Mouse (Mus musculus) ovary, adult 18-20 months (tissue): Measurements from ENCODE around the gene Dnah7c.
"Not testable (repeated sequence)": the region's sequence is repeated elsewhere in the genome, so short reads cannot be mapped to it uniquely, and the experiment has no call there.

Experiments used
- DNase-seq: peaks from one replicate; pipeline ENCODE4 v3.0.0; 2022; ENCODE audit warnings: low spot score, mixed read lengths

Gene Dnah7c

DNA sequence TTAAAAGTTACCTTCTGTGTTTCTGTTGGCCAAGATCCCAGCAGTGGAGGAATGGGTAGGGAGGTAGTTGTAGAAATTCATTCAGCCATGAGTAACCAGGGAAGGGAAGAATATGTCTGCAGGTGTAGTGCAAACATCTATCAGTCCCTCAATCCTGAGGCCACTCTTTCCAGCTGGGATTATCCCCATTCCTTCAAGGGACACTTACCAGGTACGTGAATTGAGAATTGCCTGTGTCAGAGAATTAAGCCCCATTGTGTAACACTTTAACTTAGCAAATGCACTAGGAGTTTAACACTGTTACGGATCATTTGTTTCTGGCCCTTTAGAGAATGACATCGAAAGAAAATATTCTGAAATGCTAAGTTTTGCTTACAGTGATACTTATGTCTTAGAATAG lies 304.3 kb downstream of the Dnah7c start:
- DNase-seq, result not testable (repeated sequence)

DNA sequence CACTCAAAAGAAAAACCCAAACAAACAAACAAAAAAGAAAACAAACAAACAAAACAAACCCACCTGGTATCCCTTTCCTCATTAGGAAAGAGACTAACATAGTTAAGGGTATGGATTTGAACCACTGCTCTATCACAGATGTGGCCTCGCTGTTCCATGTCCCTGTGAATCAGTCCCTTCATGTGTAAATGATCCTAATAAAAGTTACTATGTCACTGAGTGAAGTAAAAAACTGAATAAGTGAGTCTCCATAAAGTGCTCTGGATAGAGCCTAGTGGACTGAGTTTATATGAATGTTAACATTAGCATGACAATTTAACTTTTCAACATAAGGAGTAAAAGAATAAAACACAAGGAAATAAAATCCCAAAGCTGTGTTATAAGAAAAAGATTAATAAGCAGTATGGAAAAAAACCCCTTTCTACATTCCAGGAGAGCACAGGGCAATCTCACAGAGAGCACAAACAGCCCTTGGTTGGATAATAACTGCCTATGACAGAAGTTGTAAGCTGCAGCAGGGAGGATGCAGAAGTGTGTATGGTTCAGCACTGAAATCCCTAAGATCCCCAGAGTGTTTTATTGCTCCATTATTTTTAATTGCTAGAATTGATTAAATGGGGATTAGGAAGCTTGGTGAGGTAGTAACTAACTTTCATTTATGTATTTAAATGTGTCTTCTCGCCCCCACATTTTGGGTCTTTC lies 308.2 kb downstream of the Dnah7c start:
- not testable (repeated sequence) for DNase-seq

DNA sequence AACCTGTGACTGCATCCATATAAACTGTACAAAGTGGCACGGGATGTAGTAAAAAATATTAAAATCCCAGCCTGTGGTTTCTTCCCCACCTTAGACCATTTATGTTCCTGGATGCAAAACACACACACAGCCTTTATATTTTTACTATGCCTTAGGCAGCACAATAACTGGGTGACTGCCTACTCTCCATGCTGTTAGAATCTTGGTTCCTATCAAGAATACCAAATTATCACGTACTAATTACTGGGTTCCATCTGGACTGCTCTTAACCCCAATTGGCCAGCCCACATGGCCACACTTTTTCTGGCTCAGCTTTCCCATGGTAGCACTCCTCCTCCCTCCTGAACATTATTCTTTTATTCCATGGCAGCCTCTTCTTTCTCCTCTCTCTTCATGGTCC lies 309.1 kb downstream of the Dnah7c start:
- not testable (repeated sequence) for DNase-seq

DNA sequence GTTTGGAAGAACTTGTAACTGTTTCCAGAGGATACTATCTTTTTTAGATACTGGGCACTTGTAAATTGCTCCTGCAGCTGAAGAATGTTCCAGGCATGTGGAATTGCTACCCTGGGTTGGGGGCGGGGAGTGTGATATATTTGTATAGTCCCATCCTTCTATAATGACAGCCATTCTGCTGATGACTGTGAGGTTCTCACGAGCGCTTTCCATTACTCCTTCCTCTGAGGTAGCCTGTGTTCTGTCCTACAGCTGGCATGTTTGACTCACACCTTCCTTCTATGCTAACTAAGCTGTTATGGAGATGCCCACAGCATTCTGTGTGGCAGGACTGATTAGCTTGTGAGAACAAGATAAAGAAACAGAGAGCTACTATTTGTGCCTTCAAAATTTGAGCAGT lies 339.2 kb downstream of the Dnah7c start:
- not testable (repeated sequence) for DNase-seq

DNA sequence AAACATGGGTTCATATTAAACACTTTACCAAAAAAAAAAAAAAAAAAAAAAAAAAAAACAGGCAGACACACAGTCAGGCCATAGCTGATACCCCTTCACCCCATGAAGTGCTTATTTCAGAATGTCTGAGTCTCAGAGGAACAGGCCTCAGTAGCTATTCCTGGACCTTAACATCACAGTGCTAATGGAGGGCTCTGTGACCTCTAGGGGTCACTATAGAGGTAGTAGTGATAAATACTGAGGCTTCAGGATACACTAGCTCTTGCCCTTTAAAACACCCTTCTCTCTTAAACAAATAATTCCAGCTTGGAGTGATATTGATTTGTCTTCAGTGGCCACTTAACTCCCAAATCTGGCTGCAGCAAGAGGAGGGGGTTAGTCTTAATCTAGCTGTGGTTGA lies 343.9 kb downstream of the Dnah7c start:
- not testable (repeated sequence) for DNase-seq

DNA sequence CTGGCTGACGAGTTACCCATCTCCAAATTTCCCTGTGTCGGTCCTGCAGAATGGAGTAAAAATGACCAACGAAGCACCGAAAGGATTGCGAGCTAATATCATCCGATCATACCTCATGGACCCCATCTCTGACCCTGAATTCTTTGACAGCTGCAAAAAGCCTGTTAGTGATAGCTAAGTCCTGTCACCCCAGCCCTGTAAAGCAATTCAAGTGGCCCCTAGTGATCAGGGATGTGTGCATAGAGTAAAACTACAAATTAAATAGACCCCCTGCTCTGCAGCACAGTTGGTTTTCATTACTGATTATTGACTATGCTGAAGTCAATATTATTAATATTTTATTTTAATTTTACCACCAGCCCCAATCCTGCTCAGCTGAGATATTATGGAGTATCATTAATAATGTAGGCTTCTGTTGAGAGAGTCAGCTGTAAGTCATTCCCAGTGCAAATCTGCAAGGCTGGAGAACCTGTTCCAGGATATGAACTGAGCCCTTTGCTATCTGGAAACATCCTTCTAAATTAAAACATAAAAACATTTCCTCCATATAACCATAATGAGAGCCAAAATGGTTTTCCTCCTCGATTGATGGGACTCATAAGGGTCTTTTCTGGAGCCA lies 344.8 kb downstream of the Dnah7c start:
- DNase-seq, result not testable (repeated sequence)

DNA sequence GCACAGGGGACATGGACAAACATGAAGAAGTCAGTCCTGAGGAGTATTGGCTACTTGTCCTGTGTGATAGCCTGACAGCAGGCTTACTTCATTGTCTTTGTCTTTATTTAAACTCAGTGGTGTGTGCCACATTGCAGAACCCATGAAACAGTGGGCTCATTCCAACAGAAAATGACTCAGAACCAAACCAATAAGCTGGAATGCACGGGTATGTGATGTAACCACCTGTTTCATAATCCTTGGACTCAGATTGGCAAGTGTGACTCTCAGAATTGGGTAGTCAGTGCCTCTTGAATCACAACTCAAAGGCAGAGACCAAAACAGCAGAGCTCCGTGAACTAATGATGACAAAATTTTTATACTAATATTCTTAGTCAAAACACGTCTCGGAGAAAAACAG lies 356.8 kb downstream of the Dnah7c start:
- peak; percentile 1 for DNase-seq

DNA sequence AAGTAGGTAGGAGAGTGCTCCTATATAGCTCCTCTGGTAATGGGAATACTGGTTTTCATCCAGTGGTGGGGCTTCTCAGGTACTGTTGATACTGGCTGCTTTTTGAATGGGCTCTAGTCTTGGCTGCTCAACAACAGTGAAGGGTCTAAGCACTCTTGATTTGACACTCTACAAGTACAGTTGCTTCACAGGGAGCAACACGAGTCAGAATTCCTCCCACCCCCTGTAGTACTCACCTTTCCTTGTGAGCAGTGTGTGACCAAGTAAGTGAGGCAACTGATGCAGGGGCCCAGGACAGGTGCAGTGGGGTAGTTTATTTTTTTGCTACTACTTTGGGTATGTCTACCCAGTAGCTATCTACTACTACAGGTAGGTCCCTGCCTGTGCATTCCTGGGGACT lies 379.7 kb downstream of the Dnah7c start:
- DNase-seq, result no peak

DNA sequence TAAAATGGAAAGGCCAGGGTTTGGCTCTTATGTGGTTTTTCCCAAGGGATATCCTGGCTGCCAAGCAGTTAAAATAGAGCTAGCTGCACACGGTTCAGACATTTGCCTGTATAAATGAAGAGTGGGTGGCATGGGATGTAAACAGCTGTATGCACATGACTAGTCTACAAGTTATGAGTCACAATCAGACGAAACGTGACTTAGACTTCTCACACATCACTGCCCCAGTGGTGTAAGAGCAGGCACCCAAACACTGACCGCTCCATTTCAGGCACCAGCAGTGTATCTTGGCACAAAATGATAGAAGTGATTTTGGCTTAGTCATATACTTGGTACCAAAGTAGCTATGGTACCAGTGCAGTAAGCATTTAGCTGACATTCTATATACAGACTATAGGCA lies 383.2 kb downstream of the Dnah7c start:
- DNase-seq, result not testable (repeated sequence)

DNA sequence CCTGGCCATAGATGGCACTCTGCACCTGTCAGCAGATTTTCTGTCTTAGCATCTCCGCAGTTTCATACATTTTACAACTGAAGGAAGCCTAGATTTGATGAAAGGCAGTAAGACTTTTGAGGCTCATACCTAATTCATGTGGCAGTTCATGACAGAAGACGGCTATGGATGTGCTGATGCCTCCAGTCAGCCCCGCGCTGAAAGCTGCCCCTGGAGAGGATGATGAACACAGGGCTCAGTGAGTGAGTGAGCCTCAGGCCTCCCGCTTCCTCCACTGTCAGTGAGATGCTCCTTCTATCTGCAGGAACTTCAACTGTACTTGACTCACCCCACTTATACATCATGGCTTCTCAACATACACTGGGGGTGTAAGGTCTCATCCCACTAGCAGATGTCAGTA lies 392.5 kb downstream of the Dnah7c start:
- DNase-seq, result no peak

DNA sequence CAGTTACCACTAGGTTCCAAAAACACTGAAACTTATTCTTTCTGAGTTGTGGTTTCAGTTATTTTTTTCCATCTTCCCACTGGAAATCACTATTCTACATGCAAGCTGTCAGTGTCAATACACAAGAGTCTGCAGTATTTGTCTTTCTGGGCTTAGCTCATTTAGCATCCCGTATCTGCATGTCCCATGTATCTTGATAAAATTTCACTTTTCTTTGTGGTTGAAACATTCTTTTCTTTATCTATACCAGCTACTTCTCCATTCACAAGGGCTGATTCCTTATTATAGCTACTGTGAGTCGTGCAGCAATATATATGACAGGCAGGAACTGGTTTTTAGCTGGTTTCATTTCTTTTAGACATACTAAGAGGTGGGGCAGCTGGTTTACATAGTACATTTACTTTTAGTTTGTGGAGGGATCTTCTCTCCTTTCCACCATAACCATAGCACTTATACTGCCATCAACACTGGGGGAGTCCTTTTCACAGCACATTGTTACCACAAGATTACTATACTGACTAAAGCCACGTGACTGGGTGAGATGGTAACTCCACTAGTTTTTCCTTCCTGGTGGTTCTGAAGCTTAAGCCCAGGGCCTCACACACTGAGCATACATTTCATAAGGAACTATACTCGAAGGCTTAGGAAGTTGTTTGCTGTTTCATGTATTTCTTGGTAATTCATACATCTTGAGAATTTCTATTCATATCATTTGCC lies 397.0 kb downstream of the Dnah7c start:
- DNase-seq, result no peak

DNA sequence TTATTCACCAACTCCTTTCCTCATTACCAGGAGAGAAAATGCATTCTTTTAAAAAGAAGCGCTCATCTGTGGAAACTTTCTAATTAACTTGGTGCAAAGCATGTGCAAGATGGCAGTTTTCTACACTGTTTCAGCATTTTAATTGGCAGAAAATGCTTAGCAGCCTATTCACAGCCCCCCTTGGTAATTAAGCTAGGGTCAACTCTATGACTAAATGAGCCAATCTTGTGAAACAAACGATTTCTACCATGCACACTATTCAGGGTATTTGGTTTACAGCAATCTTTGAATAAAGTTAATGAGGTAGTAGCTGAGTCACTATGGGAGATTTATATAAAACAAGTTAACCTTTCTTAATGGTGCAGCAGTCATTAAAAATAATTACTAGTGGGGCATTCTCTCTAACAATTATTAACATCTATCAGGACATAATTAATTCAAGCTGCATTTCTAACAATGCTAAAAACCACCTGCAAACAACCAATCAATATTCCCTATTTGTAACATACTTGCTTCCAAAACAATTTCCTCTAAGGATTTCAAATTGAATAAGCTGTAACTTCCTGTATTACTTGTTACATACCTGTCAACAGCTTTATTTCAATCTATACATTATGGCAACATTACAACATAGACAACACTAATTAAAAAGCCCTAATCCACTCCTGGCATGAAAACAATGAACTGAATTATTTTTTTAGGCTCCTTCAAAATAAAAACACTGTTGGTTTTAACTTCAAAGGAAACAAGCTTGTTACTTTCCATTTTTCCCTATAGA lies 404.9 kb downstream of the Dnah7c start:
- DNase-seq, result no peak

DNA sequence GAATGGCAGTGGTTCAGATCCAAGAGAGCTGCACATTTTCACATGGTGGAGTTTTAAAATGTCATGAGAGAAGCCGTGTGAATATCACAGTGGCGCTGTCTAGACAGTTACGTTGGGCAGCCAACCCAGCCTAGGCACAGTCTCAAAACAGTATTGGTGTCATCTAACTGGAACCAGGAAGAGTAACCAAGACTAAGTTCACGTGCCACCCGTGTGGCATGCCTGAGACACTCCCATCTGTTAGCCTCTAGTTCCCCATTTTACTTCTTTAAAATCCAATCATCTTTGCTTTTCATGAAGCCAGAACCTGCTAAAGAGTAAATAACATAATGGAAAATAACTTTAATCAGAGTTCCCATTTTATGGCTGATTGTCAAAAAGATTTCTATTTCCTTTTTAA lies 406.5 kb downstream of the Dnah7c start:
- DNase-seq, result no peak

DNA sequence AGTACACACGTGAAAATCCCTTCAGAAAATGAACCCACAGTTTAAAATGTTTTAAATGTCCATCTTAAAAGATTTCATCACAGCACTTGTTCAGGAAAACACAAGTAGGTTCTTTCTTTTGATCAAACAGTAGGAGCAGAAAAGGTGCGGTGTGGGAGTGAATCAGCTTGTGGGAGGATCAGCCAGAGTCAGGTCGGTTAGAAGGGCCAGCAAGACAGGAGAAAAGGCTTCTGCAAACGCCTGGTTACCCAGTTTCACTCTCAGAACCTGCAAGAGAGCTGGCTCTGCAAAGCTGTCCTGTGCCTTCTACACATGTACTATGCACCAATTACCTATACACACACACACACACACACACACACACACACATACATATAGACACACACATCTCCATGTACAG lies 418.0 kb downstream of the Dnah7c start:
- DNase-seq, result peak; percentile 9

DNA sequence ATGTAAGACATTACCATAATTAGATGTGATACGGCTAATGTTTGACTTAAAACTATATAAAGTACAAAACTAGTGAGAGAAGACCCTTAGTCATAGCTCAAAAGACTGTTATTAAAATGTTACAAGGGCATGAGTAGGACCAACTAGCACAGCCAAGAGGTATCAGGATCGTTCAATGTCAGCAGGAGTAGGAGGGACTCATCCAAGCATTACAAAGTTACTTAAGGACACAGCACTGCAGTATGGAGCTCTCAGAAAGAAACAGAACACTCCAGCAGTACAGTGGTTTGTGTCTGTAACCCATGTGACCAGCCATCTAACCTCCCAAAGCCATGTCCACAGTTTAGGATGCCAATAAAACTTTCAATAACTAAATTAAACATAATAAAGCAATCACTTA lies 418.9 kb downstream of the Dnah7c start:
- no peak for DNase-seq

DNA sequence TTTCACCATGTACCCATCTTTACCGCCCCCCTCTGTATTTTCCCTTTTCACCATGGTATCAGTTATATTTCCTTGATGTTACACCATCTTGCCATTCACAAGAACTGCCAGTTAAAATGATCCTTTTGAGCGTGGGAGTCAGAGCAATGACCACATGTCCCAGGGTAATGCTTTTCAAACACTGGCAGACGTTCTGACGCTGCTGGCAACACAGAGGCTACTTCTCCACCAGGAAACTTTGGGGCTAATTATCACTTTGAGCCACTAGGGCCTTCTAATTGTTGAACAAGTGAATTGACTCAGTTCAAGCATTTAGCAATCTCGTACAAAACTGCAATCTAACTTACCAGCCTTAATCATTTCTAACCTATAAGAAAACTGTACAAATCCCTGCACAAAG lies 419.8 kb downstream of the Dnah7c start:
- DNase-seq, result no peak

DNA sequence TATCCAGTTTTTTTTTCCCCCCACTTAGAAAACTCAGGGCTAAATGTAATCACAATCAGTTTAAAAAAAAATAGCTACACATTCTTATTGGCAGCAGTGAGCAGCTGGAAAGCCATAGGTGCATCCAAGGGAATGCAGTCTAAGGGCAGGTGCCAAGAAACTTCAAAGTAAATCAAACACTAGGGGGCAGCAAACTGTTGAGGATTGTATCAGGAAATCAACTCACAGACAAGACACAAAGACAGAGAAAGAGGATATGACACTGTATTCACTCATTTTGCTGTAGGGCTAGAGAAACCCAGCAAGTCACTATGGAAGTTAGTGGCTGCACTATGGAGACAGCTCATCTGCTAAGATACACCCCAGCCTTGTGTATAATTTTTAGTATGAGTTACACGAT lies 424.4 kb downstream of the Dnah7c start:
- DNase-seq, result peak; percentile 24

DNA sequence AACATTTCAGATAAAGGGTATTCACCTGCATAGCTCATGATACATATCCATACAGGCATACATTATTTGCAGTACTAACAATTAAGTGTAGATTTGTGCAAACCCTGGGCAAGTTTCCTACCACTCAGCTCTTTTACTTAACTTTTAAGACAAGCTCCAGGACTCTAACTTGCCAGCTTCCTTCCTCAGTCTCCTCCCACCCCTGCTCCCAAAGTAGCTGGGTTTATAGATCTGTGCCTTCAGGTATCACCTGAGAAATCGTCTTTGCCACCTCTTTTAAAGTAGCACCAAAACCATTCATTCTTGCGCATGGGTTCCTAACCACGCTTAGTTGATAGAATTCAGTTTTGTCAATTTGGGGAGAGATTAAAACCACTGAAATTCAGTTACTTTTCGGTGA lies 426.2 kb downstream of the Dnah7c start:
- no peak for DNase-seq

DNA sequence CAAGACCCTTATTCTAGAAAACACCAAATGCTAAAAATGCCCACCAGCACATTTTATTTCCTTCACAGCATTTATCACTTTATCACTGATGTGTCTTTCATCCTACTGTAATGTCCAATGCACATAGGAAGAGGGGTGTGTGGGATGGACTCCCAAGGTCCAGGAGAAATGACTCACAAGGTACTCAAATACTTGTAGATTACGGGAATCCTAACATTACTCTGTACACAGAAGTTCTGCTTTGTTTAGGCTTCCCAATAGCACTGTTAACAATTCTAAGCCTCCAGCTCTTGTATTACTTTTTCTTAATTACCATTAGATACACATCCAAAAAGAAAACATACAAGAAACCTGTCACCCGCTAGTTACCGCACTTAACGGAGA lies 426.8 kb downstream of the Dnah7c start:
- no peak for DNase-seq

DNA sequence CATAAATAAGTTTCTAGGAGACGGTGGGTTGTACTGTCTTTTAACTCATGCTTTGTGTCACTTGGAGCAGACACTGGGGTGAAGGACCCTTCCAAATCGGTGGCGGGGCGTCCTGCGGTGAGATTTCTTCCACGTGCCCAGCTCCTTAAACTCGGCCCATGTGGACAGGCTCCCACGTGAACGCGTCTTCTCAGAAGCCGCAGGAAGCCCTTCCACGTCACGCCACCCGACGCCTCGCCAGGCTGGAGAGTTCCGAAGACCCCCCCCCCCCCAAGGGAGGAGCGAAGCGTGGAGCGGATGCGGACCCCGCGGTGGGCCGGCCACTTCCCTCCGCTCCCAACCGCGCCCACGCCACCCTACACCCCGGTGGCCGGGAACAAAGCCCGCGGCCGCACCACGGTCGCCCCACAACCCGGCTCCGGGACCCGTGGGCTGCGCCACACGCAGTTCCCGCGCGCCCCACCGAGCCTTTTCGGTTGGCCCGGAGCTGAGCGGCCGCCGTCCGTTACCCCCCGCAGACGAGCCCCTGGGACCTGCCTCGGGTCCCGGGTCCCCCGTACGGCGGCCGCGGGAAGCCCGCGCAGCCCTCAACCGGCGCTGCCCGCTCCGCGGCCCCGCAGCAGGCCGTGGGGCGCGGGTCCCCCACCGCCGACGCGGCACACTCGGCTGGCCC lies 427.3 kb downstream of the Dnah7c start:
- peak; percentile 53 for DNase-seq

DNA sequence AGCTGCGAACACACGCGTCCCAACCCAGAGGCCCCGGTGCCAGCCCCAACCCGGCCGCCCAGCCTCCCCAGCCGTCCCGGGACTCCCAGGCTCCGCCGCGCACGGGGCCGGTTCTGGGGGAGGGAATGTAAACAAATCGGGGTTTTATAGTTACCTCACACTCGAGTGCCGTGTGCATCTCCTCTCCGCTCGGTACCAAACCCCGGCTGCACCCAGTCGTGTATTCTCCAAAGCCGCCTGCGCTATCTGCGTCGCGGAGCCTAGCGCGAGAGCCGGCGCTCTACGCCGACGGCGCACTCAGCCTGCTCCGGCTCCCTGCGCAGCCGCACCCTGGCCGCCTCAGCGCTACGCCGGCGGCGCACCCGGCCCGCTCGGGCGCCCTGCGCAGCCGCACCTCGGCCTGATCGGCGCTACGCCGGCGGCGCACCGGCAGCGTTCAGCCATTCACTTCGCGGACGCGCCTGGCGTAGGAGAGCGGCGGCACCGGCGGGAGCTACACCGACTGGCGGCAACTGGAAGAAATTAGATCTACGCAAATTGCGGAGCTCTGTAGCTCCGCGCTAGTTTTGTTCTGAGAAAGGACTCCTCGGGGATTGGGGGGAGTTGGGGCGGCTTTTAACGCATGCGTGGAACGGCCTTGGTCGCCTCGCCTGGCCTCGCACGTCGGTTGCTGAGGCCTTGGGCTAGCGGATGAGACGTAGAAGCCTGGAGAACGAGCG lies 428.1 kb downstream of the Dnah7c start:
- peak; percentile 92 for DNase-seq
